8 mouse cellular contexts compared by ENCODE assay signal in genomic region chr7:19307739-19308453, GRCm38 (mm10). TPM values are rescaled to one million over a fixed set of nuclear protein-coding genes. Genes with fewer than 3 reads are reported as not detected.
A peak's percentile ranks its signal among the peaks of the same experiment; 100 is the strongest.
DNase-seq lines count a peak whose midpoint lies in the region; ATAC-seq lines count a peak whose summit lies in the region.

No protein-coding gene starts in this region.

- 4% methylated on average over 18 of the region's 18 CpGs for WGBS in forebrain, embryonic 16.5 days
- WGBS in hindbrain, embryonic 10.5 days: 3% methylated on average over 18 of the region's 18 CpGs
- WGBS in lung, embryonic 15.5 days: under 1% methylated on average over 18 of the region's 18 CpGs

- ATAC-seq in forebrain, embryonic 16.5 days: peak; percentile 65
- peak; percentile 63 for ATAC-seq in lung, embryonic 15.5 days (ENCODE audit: borderline replicate concordance, extremely low read depth, low FRiP score, low TSS enrichment)

- H3K4me2 ChIP-seq in forebrain, embryonic 16.5 days (ENCODE audit: low read length): peak overlapping the region; percentile 99
- H3K4me2 ChIP-seq in lung, embryonic 15.5 days: peak overlapping the region; percentile 98

- peak; percentile 77 to 85 for DNase-seq in adrenal gland, adult (ENCODE audit: inconsistent age in 2 of 2, low spot score in 1 of 2)
- DNase-seq in adrenal gland, postnatal 4 days (ENCODE audit: low spot score in 2 of 2): no peak
- DNase-seq in cerebellum, adult 11-12 months: peak; percentile 86
- DNase-seq in hindbrain, embryonic 10.5 days (ENCODE audit: low spot score): peak; percentile 63
- DNase-seq in layer of hippocampus, adult 9-11 months: peak; percentile 85
- DNase-seq in retina, postnatal 1 day: peak; percentile 89

- no peaks in the 10 kb centered on the region for H3K36me3 ChIP-seq in forebrain, embryonic 16.5 days (ENCODE audit: control insufficient read depth, insufficient read depth)
- no peaks in the 10 kb centered on the region for H3K36me3 ChIP-seq in hindbrain, embryonic 10.5 days
- no peaks in the 10 kb centered on the region for H3K36me3 ChIP-seq in lung, embryonic 15.5 days

- H3K4me3 ChIP-seq in forebrain, embryonic 16.5 days (replicated peaks; ENCODE audit: low read length): peak overlapping the region; percentile 71
- peak overlapping the region; percentile 84 for H3K4me3 ChIP-seq in hindbrain, embryonic 10.5 days
- H3K4me3 ChIP-seq in lung, embryonic 15.5 days: peak overlapping the region; percentile 74

- H3K9me3 ChIP-seq in forebrain, embryonic 16.5 days (ENCODE audit: control insufficient read depth, low read length): no peaks in the 10 kb centered on the region
- H3K9me3 ChIP-seq in hindbrain, embryonic 10.5 days: no peaks in the 10 kb centered on the region
- H3K9me3 ChIP-seq in lung, embryonic 15.5 days: no peaks in the 10 kb centered on the region

- peak overlapping the region; percentile 61 for H3K9ac ChIP-seq in forebrain, embryonic 16.5 days (replicated peaks; ENCODE audit: low read depth, low read length)
- peak overlapping the region; percentile 44 for H3K9ac ChIP-seq in lung, embryonic 15.5 days

- H3K27me3 ChIP-seq in forebrain, embryonic 16.5 days (replicated peaks; ENCODE audit: control insufficient read depth, insufficient read depth, low read length): peaks cover 51% of the 10 kb centered on the region
- H3K27me3 ChIP-seq in hindbrain, embryonic 10.5 days (ENCODE audit: insufficient read depth, poor library complexity, severe bottlenecking): peaks cover 64% of the 10 kb centered on the region
- H3K27me3 ChIP-seq in lung, embryonic 15.5 days: peaks cover 48% of the 10 kb centered on the region

- peaks cover 39% of the 10 kb centered on the region for H3K4me1 ChIP-seq in forebrain, embryonic 16.5 days (replicated peaks; ENCODE audit: control insufficient read depth, insufficient read depth, low read length)
- H3K4me1 ChIP-seq in hindbrain, embryonic 10.5 days (replicated peaks): peaks cover 54% of the 10 kb centered on the region
- H3K4me1 ChIP-seq in lung, embryonic 15.5 days: peaks cover 26% of the 10 kb centered on the region

- peak overlapping the region; percentile 90 for H3K27ac ChIP-seq in forebrain, embryonic 16.5 days (ENCODE audit: low read length)
- peak overlapping the region; percentile 68 for H3K27ac ChIP-seq in hindbrain, embryonic 10.5 days
- peak overlapping the region; percentile 71 for H3K27ac ChIP-seq in lung, embryonic 15.5 days

RNA-seq across cellular contexts. Expression of gene Fosb, which starts 2.0 kb away (rescaled TPM):
- under 1 TPM; 0.85 to 0.98 TPM for total RNA-seq in adrenal gland, postnatal 4 days (2021)
- polyA plus RNA-seq in forebrain, embryonic 16.5 days (2015; fragmentation: Nextera tagmentation; extraction: Ambion mirVana): 0.05 and 0.10 TPM in 2 replicates
- polyA plus RNA-seq in hindbrain, embryonic 10.5 days (2016; fragmentation: Nextera tagmentation; extraction: Ambion mirVana): not detected in 2 replicates
- 0.24 and 0.26 TPM in 2 replicates for polyA plus RNA-seq in lung, embryonic 15.5 days (2015; fragmentation: Nextera tagmentation; extraction: Ambion mirVana)

RNA-seq across cellular contexts. Expression of gene Rtn2, which starts 25.5 kb away (rescaled TPM):
- 10 to 100 TPM; 19.3 to 28.8 TPM for total RNA-seq in adrenal gland, postnatal 4 days (2021)
- polyA plus RNA-seq in forebrain, embryonic 16.5 days (2015; fragmentation: Nextera tagmentation; extraction: Ambion mirVana): 127 and 128 TPM in 2 replicates
- 37.3 and 67.8 TPM in 2 replicates for polyA plus RNA-seq in hindbrain, embryonic 10.5 days (2016; fragmentation: Nextera tagmentation; extraction: Ambion mirVana)
- 10.6 and 11.4 TPM in 2 replicates for polyA plus RNA-seq in lung, embryonic 15.5 days (2015; fragmentation: Nextera tagmentation; extraction: Ambion mirVana)

RNA-seq across cellular contexts. Expression of gene Ppm1n, which starts 28.0 kb away (rescaled TPM):
- under 1 TPM in 1 of 2 experiments, not detected in 1; 0.39 TPM for total RNA-seq in adrenal gland, postnatal 4 days (2021)
- 0.39 and 0.61 TPM in 2 replicates for polyA plus RNA-seq in forebrain, embryonic 16.5 days (2015; fragmentation: Nextera tagmentation; extraction: Ambion mirVana)
- polyA plus RNA-seq in hindbrain, embryonic 10.5 days (2016; fragmentation: Nextera tagmentation; extraction: Ambion mirVana): 0.30 and 0.42 TPM in 2 replicates
- not detected in 2 replicates for polyA plus RNA-seq in lung, embryonic 15.5 days (2015; fragmentation: Nextera tagmentation; extraction: Ambion mirVana)

RNA-seq across cellular contexts. Expression of gene Vasp, which starts 36.3 kb away (rescaled TPM):
- total RNA-seq in adrenal gland, postnatal 4 days (2021): 10 to 100 TPM; 83.7 to 89.3 TPM
- 38.0 and 40.3 TPM in 2 replicates for polyA plus RNA-seq in forebrain, embryonic 16.5 days (2015; fragmentation: Nextera tagmentation; extraction: Ambion mirVana)
- polyA plus RNA-seq in hindbrain, embryonic 10.5 days (2016; fragmentation: Nextera tagmentation; extraction: Ambion mirVana): 58.8 and 62.0 TPM in 2 replicates
- polyA plus RNA-seq in lung, embryonic 15.5 days (2015; fragmentation: Nextera tagmentation; extraction: Ambion mirVana): 115 TPM in 2 replicates

RNA-seq across cellular contexts. Expression of gene Ercc1, which starts 36.7 kb away (rescaled TPM):
- total RNA-seq in adrenal gland, postnatal 4 days (2021): 10 to 100 TPM; 38.6 to 45.2 TPM
- polyA plus RNA-seq in forebrain, embryonic 16.5 days (2015; fragmentation: Nextera tagmentation; extraction: Ambion mirVana): 79.3 and 85.9 TPM in 2 replicates
- polyA plus RNA-seq in hindbrain, embryonic 10.5 days (2016; fragmentation: Nextera tagmentation; extraction: Ambion mirVana): 106 and 128 TPM in 2 replicates
- 86.4 and 88.6 TPM in 2 replicates for polyA plus RNA-seq in lung, embryonic 15.5 days (2015; fragmentation: Nextera tagmentation; extraction: Ambion mirVana)

Comparison
In these comparisons a context has a peak if more than half of its experiments do, and no peak if none do; other contexts are left out.
1. DNase-seq: peak in adrenal gland, adult (2 of 2), cerebellum, adult 11-12 months (single experiment), hindbrain, embryonic 10.5 days (single experiment), layer of hippocampus, adult 9-11 months (single experiment) and retina, postnatal 1 day (single experiment); none in adrenal gland, postnatal 4 days (0 of 2).
2. Peak in every context shown above with its lines, with median percentiles within 50 percentile points of each other: H3K27ac ChIP-seq and H3K4me3 ChIP-seq.